Mouse (Mus musculus): ENCODE results near the gene Nudt5. TPM values are rescaled to one million over a fixed set of nuclear protein-coding genes. Genes with fewer than 3 reads are reported as not detected.

The Nudt5 gene
- polyA plus RNA-seq, 1 experiment = 16.9 TPM

- peaks cover 10% of the 10 kb centered on the region for H3K27me3 ChIP-seq (replicated peaks)
- no peaks in the 10 kb centered on the region for H3K36me3 ChIP-seq (replicated peaks; ENCODE audit: low read length)
- no peaks in the 10 kb centered on the region for H3K9me3 ChIP-seq
- no peak overlapping the region for H3K4me3 ChIP-seq (replicated peaks)
- TF ChIP-seq GATA1 (IDR thresholded peaks at IDR 0.05; ENCODE audit: borderline replicate concordance, low read length) = no peak
- no peak for TF ChIP-seq FLI1 (IDR thresholded peaks at IDR 0.05; ENCODE audit: low read length)
- H3K4me1 ChIP-seq = peaks cover 4% of the 10 kb centered on the region; the same call in 1 of the 2 replicates
Observed at GRCm38 (mm10) chr2:5906092-5906491, 61.3 kb downstream of the Nudt5 start.

- H3K27me3 ChIP-seq (replicated peaks) = peaks cover 10% of the 10 kb centered on the region
- H3K4me3 ChIP-seq (replicated peaks) = no peak overlapping the region
- no peak for TF ChIP-seq FLI1 (IDR thresholded peaks at IDR 0.05; ENCODE audit: low read length)
- no peak for TF ChIP-seq GATA1 (IDR thresholded peaks at IDR 0.05; ENCODE audit: borderline replicate concordance, low read length)
- H3K4me1 ChIP-seq = peaks cover 4% of the 10 kb centered on the region; the same call in 1 of the 2 replicates
- no peaks in the 10 kb centered on the region for H3K36me3 ChIP-seq (replicated peaks; ENCODE audit: low read length)
- H3K9me3 ChIP-seq = no peaks in the 10 kb centered on the region
Observed at GRCm38 (mm10) chr2:5906625-5907024, 61.8 kb downstream of the Nudt5 start.

DNA sequence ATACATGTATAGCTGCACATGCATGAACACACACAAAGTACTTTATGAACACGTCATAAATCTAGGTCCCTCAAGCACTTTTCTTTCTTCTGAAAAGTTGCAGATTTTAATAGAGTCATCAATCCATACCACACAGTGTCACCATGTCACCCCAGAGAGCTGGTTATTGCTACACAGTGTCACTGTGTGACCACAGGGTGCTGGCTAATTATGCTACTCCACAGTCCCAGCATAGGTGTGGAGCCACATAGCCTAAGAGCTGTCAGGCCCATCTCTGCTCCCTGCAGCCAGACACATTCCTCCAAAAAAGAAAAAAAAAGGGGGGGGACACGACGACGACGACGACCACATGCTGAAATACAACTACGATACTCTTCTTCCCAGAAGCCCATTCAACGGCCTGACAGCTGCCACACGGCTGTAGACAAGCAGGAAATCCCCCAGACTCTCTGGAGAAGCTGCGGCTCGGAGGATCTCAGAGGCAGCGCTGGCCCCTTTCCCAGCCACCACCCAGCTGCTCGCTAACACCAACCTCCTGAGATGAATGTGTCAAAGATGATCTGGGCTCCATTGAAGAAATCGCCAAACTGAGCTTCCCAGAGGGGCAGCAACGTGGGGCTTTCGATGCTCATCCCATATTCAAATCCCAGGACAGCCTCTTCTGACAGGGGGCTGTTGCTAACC, 66.6 kb downstream of the Nudt5 start:
- Histone ChIP-seq H3K9me3 (no peaks in the 10 kb centered on the region), H3K4me1 (peaks cover 4% of the 10 kb centered on the region; the same call in 1 of the 2 replicates), H3K4me3 (replicated peaks) (no peak overlapping the region), H3K36me3 (replicated peaks; ENCODE audit: low read length) (no peaks in the 10 kb centered on the region), H3K27me3 (replicated peaks) (peaks cover 7% of the 10 kb centered on the region)
- no peak for TF ChIP-seq FLI1 (IDR thresholded peaks at IDR 0.05; ENCODE audit: low read length)
- no peak for TF ChIP-seq GATA1 (IDR thresholded peaks at IDR 0.05; ENCODE audit: borderline replicate concordance, low read length)

Other genes with a start within 250 kb of the Nudt5 start
- gene Camk1d, start 130.5 kb upstream of the Nudt5 start, polyA plus RNA-seq (2012; ENCODE audit: insufficient read depth, low replicate concordance) = 0.28 TPM in 1 of 2 replicates, not detected in the other
- 25.9 and 129 TPM in 2 replicates for gene Cdc123, start 145 bp downstream of the Nudt5 start, polyA plus RNA-seq (2012; ENCODE audit: insufficient read depth, low replicate concordance)
- not detected in 2 replicates for gene Gm13199, start 17.9 kb downstream of the Nudt5 start, polyA plus RNA-seq (2012; ENCODE audit: insufficient read depth, low replicate concordance)
- gene Sec61a2, start 50.4 kb downstream of the Nudt5 start, polyA plus RNA-seq (2012; ENCODE audit: insufficient read depth, low replicate concordance) = 0.56 TPM in 1 of 2 replicates, not detected in the other
- not detected in 2 replicates for gene Dhtkd1, start 97.8 kb downstream of the Nudt5 start, polyA plus RNA-seq (2012; ENCODE audit: insufficient read depth, low replicate concordance)
- 1.6 and 2.7 TPM in 2 replicates for gene Upf2, start 106.5 kb downstream of the Nudt5 start, polyA plus RNA-seq (2012; ENCODE audit: insufficient read depth, low replicate concordance)